Mouse (Mus musculus): ENCODE measurements around the gene Zbtb18. TPM values are rescaled to one million over a fixed set of nuclear protein-coding genes. Genes with fewer than 3 reads are reported as not detected.

Zbtb18 gene
- polyA plus RNA-seq, 1 experiment, result 32.3 TPM

GRCm38 (mm10) chr1:177470951-177471350, 28.8 kb downstream of the Zbtb18 start:
- H3K4me3 ChIP-seq (ENCODE audit: insufficient read depth, low read length), result no peak overlapping the region
- H3K27ac ChIP-seq (ENCODE audit: insufficient read depth, low read depth, low read length), result no peak overlapping the region
- TF ChIP-seq POLR2A (IDR thresholded peaks at IDR 0.05; ENCODE audit: borderline replicate concordance, low read depth, low read length) (no peak), CTCF (IDR thresholded peaks at IDR 0.05; ENCODE audit: low read depth, low read length) (no peak)
- H3K4me1 ChIP-seq (ENCODE audit: control insufficient read depth, insufficient read depth, low read length), result peaks cover 38% of the 10 kb centered on the region

GRCm38 (mm10) chr1:177475542-177476197, 33.5 kb downstream of the Zbtb18 start:
- H3K4me3 ChIP-seq (ENCODE audit: insufficient read depth, low read length), result no peak overlapping the region
- H3K27ac ChIP-seq (ENCODE audit: insufficient read depth, low read depth, low read length), result no peak overlapping the region
- TF ChIP-seq POLR2A (IDR thresholded peaks at IDR 0.05; ENCODE audit: borderline replicate concordance, low read depth, low read length), result no peak

GRCm38 (mm10) chr1:177478578-177478977, 36.4 kb downstream of the Zbtb18 start:
- no peak overlapping the region for H3K27ac ChIP-seq (ENCODE audit: insufficient read depth, low read depth, low read length)
- no peak overlapping the region for H3K4me3 ChIP-seq (ENCODE audit: insufficient read depth, low read length)
- no peak for TF ChIP-seq CTCF (IDR thresholded peaks at IDR 0.05; ENCODE audit: low read depth, low read length)
- no peak for TF ChIP-seq POLR2A (IDR thresholded peaks at IDR 0.05; ENCODE audit: borderline replicate concordance, low read depth, low read length)
- H3K4me1 ChIP-seq (ENCODE audit: control insufficient read depth, insufficient read depth, low read length), result peaks cover 6% of the 10 kb centered on the region

More at GRCm38 (mm10) chr1:177475542-177476197, 33.5 kb downstream of the Zbtb18 start:
- peaks cover 9% of the 10 kb centered on the region for H3K4me1 ChIP-seq (ENCODE audit: control insufficient read depth, insufficient read depth, low read length)

GRCm38 (mm10) chr1:177479356-177480004, 37.3 kb downstream of the Zbtb18 start:
- H3K4me1 ChIP-seq (ENCODE audit: control insufficient read depth, insufficient read depth, low read length), result peaks cover 11% of the 10 kb centered on the region
- TF ChIP-seq CTCF (IDR thresholded peaks at IDR 0.05; ENCODE audit: low read depth, low read length) (no peak), POLR2A (IDR thresholded peaks at IDR 0.05; ENCODE audit: borderline replicate concordance, low read depth, low read length) (no peak)
- no peak overlapping the region for H3K4me3 ChIP-seq (ENCODE audit: insufficient read depth, low read length)
- no peak overlapping the region for H3K27ac ChIP-seq (ENCODE audit: insufficient read depth, low read depth, low read length)

- Histone ChIP-seq H3K4me1 (ENCODE audit: control insufficient read depth, insufficient read depth, low read length) (peaks cover 13% of the 10 kb centered on the region), H3K4me3 (ENCODE audit: insufficient read depth, low read length) (0 out of 2 replicates have a peak overlapping the region, but pooled peaks have one; percentile 30), H3K27ac (ENCODE audit: insufficient read depth, low read depth, low read length) (no peak overlapping the region)
- TF ChIP-seq POLR2A (IDR thresholded peaks at IDR 0.05; ENCODE audit: borderline replicate concordance, low read depth, low read length) (no peak), CTCF (IDR thresholded peaks at IDR 0.05; ENCODE audit: low read depth, low read length) (no peak)
Measured at GRCm38 (mm10) chr1:177483612-177484011, 41.5 kb downstream of the Zbtb18 start.

- no peak for TF ChIP-seq POLR2A (IDR thresholded peaks at IDR 0.05; ENCODE audit: borderline replicate concordance, low read depth, low read length)
- Histone ChIP-seq H3K4me3 (ENCODE audit: insufficient read depth, low read length) (no peak overlapping the region), H3K27ac (ENCODE audit: insufficient read depth, low read depth, low read length) (no peak overlapping the region), H3K4me1 (ENCODE audit: control insufficient read depth, insufficient read depth, low read length) (peaks cover 16% of the 10 kb centered on the region)
Measured at GRCm38 (mm10) chr1:177484280-177484679, 42.1 kb downstream of the Zbtb18 start.

GRCm38 (mm10) chr1:177484680-177485079, 42.5 kb downstream of the Zbtb18 start:
- peaks cover 20% of the 10 kb centered on the region for H3K4me1 ChIP-seq (ENCODE audit: control insufficient read depth, insufficient read depth, low read length)
- no peak overlapping the region for H3K27ac ChIP-seq (ENCODE audit: insufficient read depth, low read depth, low read length)
- no peak for TF ChIP-seq POLR2A (IDR thresholded peaks at IDR 0.05; ENCODE audit: borderline replicate concordance, low read depth, low read length)
- TF ChIP-seq CTCF (IDR thresholded peaks at IDR 0.05; ENCODE audit: low read depth, low read length), result no peak
- no peak overlapping the region for H3K4me3 ChIP-seq (ENCODE audit: insufficient read depth, low read length)

GRCm38 (mm10) chr1:177489844-177490243, 47.7 kb downstream of the Zbtb18 start:
- H3K4me3 ChIP-seq (ENCODE audit: insufficient read depth, low read length), result peak overlapping the region; percentile 27
- peak overlapping the region; percentile 82 for H3K27ac ChIP-seq (ENCODE audit: insufficient read depth, low read depth, low read length)
- peaks cover 22% of the 10 kb centered on the region for H3K4me1 ChIP-seq (ENCODE audit: control insufficient read depth, insufficient read depth, low read length)
- TF ChIP-seq POLR2A (IDR thresholded peaks at IDR 0.05; ENCODE audit: borderline replicate concordance, low read depth, low read length) (no peak), CTCF (IDR thresholded peaks at IDR 0.05; ENCODE audit: low read depth, low read length) (no peak)

GRCm38 (mm10) chr1:177490808-177491207, 48.7 kb downstream of the Zbtb18 start:
- no peak for TF ChIP-seq POLR2A (IDR thresholded peaks at IDR 0.05; ENCODE audit: borderline replicate concordance, low read depth, low read length)
- TF ChIP-seq CTCF (IDR thresholded peaks at IDR 0.05; ENCODE audit: low read depth, low read length), result no peak
- H3K4me1 ChIP-seq (ENCODE audit: control insufficient read depth, insufficient read depth, low read length), result peaks cover 22% of the 10 kb centered on the region
- no peak overlapping the region for H3K27ac ChIP-seq (ENCODE audit: insufficient read depth, low read depth, low read length)
- H3K4me3 ChIP-seq (ENCODE audit: insufficient read depth, low read length), result no peak overlapping the region

GRCm38 (mm10) chr1:177491280-177491679, 49.1 kb downstream of the Zbtb18 start:
- no peak overlapping the region for H3K27ac ChIP-seq (ENCODE audit: insufficient read depth, low read depth, low read length)
- no peak overlapping the region for H3K4me3 ChIP-seq (ENCODE audit: insufficient read depth, low read length)
- peaks cover 22% of the 10 kb centered on the region for H3K4me1 ChIP-seq (ENCODE audit: control insufficient read depth, insufficient read depth, low read length)
- no peak for TF ChIP-seq CTCF (IDR thresholded peaks at IDR 0.05; ENCODE audit: low read depth, low read length)
- TF ChIP-seq POLR2A (IDR thresholded peaks at IDR 0.05; ENCODE audit: borderline replicate concordance, low read depth, low read length), result no peak

Measured in bone marrow macrophage, adult 2 months (primary cell).